Mouse (Mus musculus): ENCODE data around the gene Rexo1. TPM values are rescaled to one million over a fixed set of nuclear protein-coding genes. Genes with fewer than 3 reads are reported as not detected.

Rexo1 gene
- polyA plus RNA-seq, 1 experiment from 2014 or later = 16.7 TPM

DNA sequence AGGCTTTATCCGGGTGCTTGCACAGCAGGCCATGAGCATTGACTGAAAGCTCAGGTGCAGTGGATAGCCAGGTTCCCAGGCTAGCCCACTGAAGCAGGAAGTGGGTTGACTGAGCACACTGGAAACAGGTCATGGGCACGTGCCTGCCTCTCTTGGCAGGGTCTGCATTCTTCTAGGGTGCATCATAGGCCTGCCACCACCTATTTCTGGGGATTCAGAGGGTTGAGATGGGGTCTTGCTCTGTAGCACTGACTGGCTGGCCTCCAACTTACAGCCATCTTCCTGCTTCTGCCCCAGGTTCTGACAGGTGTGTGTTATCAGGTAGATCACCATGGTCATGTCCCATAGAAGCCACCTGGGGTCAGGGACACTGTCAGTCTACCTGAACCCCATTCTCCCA is 43.6 kb upstream of the Rexo1 start:
- WGBS = 92% methylated on average over 2 of the region's 2 CpGs
- H3K9me3 ChIP-seq (replicated peaks; ENCODE audit: control insufficient read depth, low read length) = no peaks in the 10 kb centered on the region
- H3K4me1 ChIP-seq (ENCODE audit: control insufficient read depth, insufficient read depth, low read length) = peaks cover 19% of the 10 kb centered on the region
- peaks cover 24% of the 10 kb centered on the region for H3K36me3 ChIP-seq (ENCODE audit: control insufficient read depth, insufficient read depth, low read length)
- H3K27ac ChIP-seq (ENCODE audit: low read length) = no peak overlapping the region
- no peak for ATAC-seq (ENCODE audit: insufficient read depth, low FRiP score)
- H3K27me3 ChIP-seq (ENCODE audit: control insufficient read depth, insufficient read depth, low read length) = no peaks in the 10 kb centered on the region
- H3K4me2 ChIP-seq (ENCODE audit: low read depth, low read length) = no peak overlapping the region
- no peak overlapping the region for H3K4me3 ChIP-seq (replicated peaks; ENCODE audit: low read length)
- H3K9ac ChIP-seq (ENCODE audit: low read length) = no peak overlapping the region

DNA sequence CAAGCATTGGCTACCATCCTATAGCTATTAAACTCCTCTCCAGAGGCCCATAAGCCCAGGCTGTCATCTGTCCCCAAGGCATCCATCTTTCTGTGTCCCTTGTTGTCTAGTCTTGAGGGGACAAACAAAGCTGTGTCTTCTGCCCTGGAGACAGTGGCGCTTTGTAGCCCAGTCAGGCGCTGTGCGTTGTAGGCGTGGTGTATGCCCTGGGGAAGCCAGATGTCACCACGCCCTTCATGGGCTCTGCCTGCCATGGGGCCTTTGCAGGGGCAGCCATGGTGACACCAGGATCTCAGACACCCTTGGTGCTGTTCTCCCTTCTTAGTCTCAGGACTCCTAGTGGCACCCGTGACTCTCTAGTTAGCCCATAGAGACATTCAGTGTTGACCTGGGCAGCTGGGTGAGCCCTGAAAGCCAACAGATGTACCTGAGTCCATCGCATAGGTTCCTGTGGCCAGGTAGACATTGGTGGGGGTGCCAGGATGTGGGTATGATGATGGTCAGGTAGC is 42.7 kb upstream of the Rexo1 start:
- Histone ChIP-seq H3K4me3 (replicated peaks; ENCODE audit: low read length) (peak overlapping the region; percentile 79), H3K27ac (ENCODE audit: low read length) (peak overlapping the region; percentile 89; the same call in 1 of the 2 replicates), H3K36me3 (ENCODE audit: control insufficient read depth, insufficient read depth, low read length) (peaks cover 21% of the 10 kb centered on the region), H3K9me3 (replicated peaks; ENCODE audit: control insufficient read depth, low read length) (no peaks in the 10 kb centered on the region), H3K27me3 (ENCODE audit: control insufficient read depth, insufficient read depth, low read length) (no peaks in the 10 kb centered on the region), H3K4me1 (ENCODE audit: control insufficient read depth, insufficient read depth, low read length) (peaks cover 19% of the 10 kb centered on the region), H3K9ac (ENCODE audit: low read length) (peak overlapping the region; percentile 84), H3K4me2 (ENCODE audit: low read depth, low read length) (peak overlapping the region; percentile 89)
- no peak for ATAC-seq (ENCODE audit: insufficient read depth, low FRiP score)
- 83% methylated on average over 7 of the region's 7 CpGs for WGBS

GRCm38 (mm10) chr10:80603364-80603763 is 42.0 kb upstream of the Rexo1 start:
- ATAC-seq (ENCODE audit: insufficient read depth, low FRiP score) = no peak
- H3K4me2 ChIP-seq (ENCODE audit: low read depth, low read length) = peak overlapping the region; percentile 89
- no peaks in the 10 kb centered on the region for H3K9me3 ChIP-seq (replicated peaks; ENCODE audit: control insufficient read depth, low read length)
- H3K4me1 ChIP-seq (ENCODE audit: control insufficient read depth, insufficient read depth, low read length) = peaks cover 19% of the 10 kb centered on the region
- no peaks in the 10 kb centered on the region for H3K27me3 ChIP-seq (ENCODE audit: control insufficient read depth, insufficient read depth, low read length)
- peak overlapping the region; percentile 89 for H3K27ac ChIP-seq (ENCODE audit: low read length)
- peak overlapping the region; percentile 84 for H3K9ac ChIP-seq (ENCODE audit: low read length)
- WGBS = 25% methylated on average over 7 of the region's 7 CpGs
- peaks cover 14% of the 10 kb centered on the region for H3K36me3 ChIP-seq (ENCODE audit: control insufficient read depth, insufficient read depth, low read length)
- peak overlapping the region; percentile 79 for H3K4me3 ChIP-seq (replicated peaks; ENCODE audit: low read length)

DNA sequence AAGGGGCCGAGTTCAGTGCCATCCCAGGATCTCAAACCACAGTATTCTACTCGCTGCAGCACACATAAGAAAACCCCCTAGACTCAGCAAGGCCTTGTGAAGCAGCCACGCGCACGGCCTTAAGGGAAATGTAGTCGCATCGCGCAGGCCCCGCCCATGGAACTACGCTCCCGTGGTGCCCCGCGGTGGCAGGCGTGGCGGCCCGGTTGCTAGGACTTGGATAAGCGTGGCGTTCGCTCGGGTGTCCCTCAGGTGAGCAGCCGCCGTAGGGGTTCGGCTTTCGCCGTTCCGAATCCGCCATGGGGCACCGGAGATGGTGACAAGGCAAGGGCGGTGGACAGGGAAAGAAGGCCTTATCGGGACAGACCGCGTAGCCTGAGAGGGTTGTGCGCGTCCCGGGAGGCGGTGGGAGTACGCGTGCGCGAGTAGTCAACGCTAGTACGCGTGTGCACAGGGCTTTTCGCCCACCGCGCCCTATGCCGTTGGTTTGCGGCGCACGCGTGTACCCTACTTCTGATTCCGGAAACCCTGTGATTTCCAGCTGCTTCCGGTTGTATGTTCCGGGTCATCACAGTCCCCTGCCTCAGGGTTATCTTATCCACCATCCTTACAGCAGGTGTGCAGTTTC is 41.5 kb upstream of the Rexo1 start, which contains the start of the genes Scamp4 and Adat3:
Scamp4 (plus strand) TSS at position 175 of the 628 bp plus-strand sequence.
Adat3 (plus strand) TSS at position 183 of the 628 bp plus-strand sequence.
- ATAC-seq (ENCODE audit: insufficient read depth, low FRiP score) = peak; percentile 95
- peak within 1 kb of the TSS; percentile 89 for H3K4me2 ChIP-seq (ENCODE audit: low read depth, low read length)
- H3K27ac ChIP-seq (ENCODE audit: low read length) = peak within 1 kb of the TSS; percentile 89
- WGBS = under 1% methylated on average over 54 of the region's 54 CpGs
- peak within 1 kb of the TSS; percentile 84 for H3K9ac ChIP-seq (ENCODE audit: low read length)
- H3K4me1 ChIP-seq (ENCODE audit: control insufficient read depth, insufficient read depth, low read length) = peaks cover 19% of the 10 kb centered on the region
- H3K27me3 ChIP-seq (ENCODE audit: control insufficient read depth, insufficient read depth, low read length) = no peaks in the 10 kb centered on the region
- H3K9me3 ChIP-seq (replicated peaks; ENCODE audit: control insufficient read depth, low read length) = no peaks in the 10 kb centered on the region
- peak within 1 kb of the TSS; percentile 79 for H3K4me3 ChIP-seq (replicated peaks; ENCODE audit: low read length)
- H3K36me3 ChIP-seq (ENCODE audit: control insufficient read depth, insufficient read depth, low read length) = peaks cover 9% of the 10 kb centered on the region

DNA sequence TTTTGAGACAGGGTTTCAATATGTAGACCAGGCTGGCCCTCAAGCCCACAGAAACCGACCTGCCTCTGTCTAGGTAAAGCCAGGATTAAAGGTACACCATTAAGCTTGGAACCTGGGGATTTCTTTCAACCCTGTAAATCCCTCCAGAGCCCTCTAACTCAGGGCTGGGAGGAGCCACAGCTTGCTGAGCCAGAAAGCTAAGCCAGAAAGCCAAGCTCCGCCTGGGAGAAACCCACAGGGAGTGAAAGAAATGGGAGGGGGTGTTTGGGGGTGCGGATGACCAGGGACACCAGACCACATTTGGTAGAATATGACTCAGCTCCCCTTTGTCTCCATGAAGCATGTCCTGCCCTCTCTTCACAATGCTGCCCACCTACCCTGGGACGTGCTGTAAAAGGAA is 35.0 kb upstream of the Rexo1 start:
- 30% methylated on average over 4 of the region's 4 CpGs for WGBS
- H3K4me3 ChIP-seq (replicated peaks; ENCODE audit: low read length) = no peak overlapping the region
- ATAC-seq (ENCODE audit: insufficient read depth, low FRiP score) = no peak
- H3K27me3 ChIP-seq (ENCODE audit: control insufficient read depth, insufficient read depth, low read length) = no peaks in the 10 kb centered on the region
- 0 out of 2 replicates have a peak, but pooled peaks cover 2% of the 10 kb centered on the region for H3K4me1 ChIP-seq (ENCODE audit: control insufficient read depth, insufficient read depth, low read length)
- H3K9ac ChIP-seq (ENCODE audit: low read length) = no peak overlapping the region
- H3K4me2 ChIP-seq (ENCODE audit: low read depth, low read length) = no peak overlapping the region
- no peaks in the 10 kb centered on the region for H3K9me3 ChIP-seq (replicated peaks; ENCODE audit: control insufficient read depth, low read length)
- H3K27ac ChIP-seq (ENCODE audit: low read length) = peak overlapping the region; percentile 18
- H3K36me3 ChIP-seq (ENCODE audit: control insufficient read depth, insufficient read depth, low read length) = no peaks in the 10 kb centered on the region

DNA sequence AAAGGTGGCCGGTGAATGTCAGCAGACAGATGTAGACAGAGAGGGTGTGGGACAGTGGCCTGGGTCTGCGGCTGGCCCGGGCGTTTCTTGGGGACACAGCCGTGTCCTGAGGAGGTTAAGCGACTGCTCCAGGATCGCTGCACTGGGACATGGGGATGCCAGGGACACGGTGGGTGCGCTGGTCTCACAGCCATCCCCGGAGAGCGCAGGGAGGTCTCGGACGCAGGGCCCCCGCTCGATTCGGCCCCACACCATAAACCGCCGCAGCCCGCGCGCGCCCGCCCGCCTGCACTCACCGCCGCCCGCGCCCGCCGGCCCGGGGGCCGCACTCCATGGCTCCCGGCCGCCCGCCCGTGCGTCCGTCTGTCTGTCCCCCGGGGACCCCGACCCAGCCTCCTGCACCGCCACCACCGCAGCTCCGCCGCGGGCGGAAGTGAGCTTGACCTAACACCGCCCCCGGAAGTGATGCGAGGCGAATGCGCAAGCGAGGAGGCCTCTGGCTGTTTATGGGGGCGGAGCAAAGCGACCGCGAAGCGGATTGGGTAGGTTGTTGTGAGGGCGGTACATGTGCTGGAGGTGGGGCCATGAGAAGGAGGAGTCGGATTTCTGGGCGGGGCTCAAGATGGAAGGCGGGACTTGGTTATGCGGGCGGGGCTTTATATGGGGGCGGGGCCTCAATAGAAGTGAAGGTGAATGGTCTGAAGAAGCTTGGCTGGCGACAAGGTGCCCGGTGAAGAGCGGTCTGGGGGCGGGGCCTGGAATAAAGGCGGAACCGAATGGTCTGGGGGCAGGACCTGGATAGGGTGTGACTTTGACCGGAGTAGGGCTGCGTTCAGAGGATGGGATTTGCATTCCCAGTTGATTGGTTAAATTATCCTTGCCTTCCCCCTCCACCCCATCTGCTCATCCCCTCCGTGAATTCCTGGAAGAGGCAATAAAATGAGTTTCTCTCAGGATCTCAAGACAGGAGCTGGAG is 28.8 kb upstream of the Rexo1 start, which contains the start of gene Abhd17a:
Abhd17a (minus strand) TSS at position 463 of the 976 bp plus-strand sequence.
- Histone ChIP-seq H3K27ac (ENCODE audit: low read length) (peak within 1 kb of the TSS; percentile 79), H3K9ac (ENCODE audit: low read length) (peak within 1 kb of the TSS; percentile 96), H3K9me3 (replicated peaks; ENCODE audit: control insufficient read depth, low read length) (no peaks in the 10 kb centered on the region), H3K27me3 (ENCODE audit: control insufficient read depth, insufficient read depth, low read length) (no peaks in the 10 kb centered on the region), H3K4me3 (replicated peaks; ENCODE audit: low read length) (peak within 1 kb of the TSS; percentile 91), H3K4me2 (ENCODE audit: low read depth, low read length) (peak within 1 kb of the TSS; percentile 94), H3K4me1 (ENCODE audit: control insufficient read depth, insufficient read depth, low read length) (peaks cover 24% of the 10 kb centered on the region), H3K36me3 (ENCODE audit: control insufficient read depth, insufficient read depth, low read length) (no peaks in the 10 kb centered on the region)
- ATAC-seq (ENCODE audit: insufficient read depth, low FRiP score) = peak; percentile 96
- WGBS = under 1% methylated on average over 73 of the region's 73 CpGs

GRCm38 (mm10) chr10:80589127-80589878 is 27.9 kb upstream of the Rexo1 start:
- Histone ChIP-seq H3K9me3 (replicated peaks; ENCODE audit: control insufficient read depth, low read length) (no peaks in the 10 kb centered on the region), H3K4me3 (replicated peaks; ENCODE audit: low read length) (peak overlapping the region; percentile 91), H3K9ac (ENCODE audit: low read length) (peak overlapping the region; percentile 96), H3K27me3 (ENCODE audit: control insufficient read depth, insufficient read depth, low read length) (no peaks in the 10 kb centered on the region), H3K4me1 (ENCODE audit: control insufficient read depth, insufficient read depth, low read length) (peaks cover 25% of the 10 kb centered on the region), H3K36me3 (ENCODE audit: control insufficient read depth, insufficient read depth, low read length) (no peaks in the 10 kb centered on the region), H3K27ac (ENCODE audit: low read length) (peak overlapping the region; percentile 79), H3K4me2 (ENCODE audit: low read depth, low read length) (peak overlapping the region; percentile 94)
- ATAC-seq (ENCODE audit: insufficient read depth, low FRiP score) = no peak
- 11% methylated on average over 12 of the region's 12 CpGs for WGBS

DNA sequence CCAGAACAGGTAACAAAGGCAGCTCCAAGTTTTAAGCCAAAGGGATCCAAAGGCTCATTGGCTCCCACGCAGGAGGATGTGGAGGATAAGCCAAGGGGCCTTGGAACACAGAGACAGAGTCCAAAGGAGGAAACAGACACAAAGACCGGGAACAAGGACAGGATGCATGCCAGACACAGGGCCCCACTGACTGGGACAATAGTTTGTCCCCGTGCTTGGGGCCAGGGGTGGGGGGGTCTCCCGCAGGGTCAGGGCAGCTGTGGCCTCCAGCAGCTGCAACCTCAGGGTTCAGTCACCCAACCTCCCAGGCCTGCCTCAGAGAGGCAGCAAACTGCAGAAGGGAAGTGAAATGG is 25.9 kb upstream of the Rexo1 start:
- no peak for ATAC-seq (ENCODE audit: insufficient read depth, low FRiP score)
- 40% methylated on average over 4 of the region's 4 CpGs for WGBS
- H3K4me3 ChIP-seq (replicated peaks; ENCODE audit: low read length) = no peak overlapping the region
- no peak overlapping the region for H3K4me2 ChIP-seq (ENCODE audit: low read depth, low read length)
- H3K9ac ChIP-seq (ENCODE audit: low read length) = peak overlapping the region; percentile 52
- H3K27ac ChIP-seq (ENCODE audit: low read length) = peak overlapping the region; percentile 68
- H3K4me1 ChIP-seq (ENCODE audit: control insufficient read depth, insufficient read depth, low read length) = peaks cover 26% of the 10 kb centered on the region
- no peaks in the 10 kb centered on the region for H3K36me3 ChIP-seq (ENCODE audit: control insufficient read depth, insufficient read depth, low read length)
- no peaks in the 10 kb centered on the region for H3K27me3 ChIP-seq (ENCODE audit: control insufficient read depth, insufficient read depth, low read length)
- H3K9me3 ChIP-seq (replicated peaks; ENCODE audit: control insufficient read depth, low read length) = no peaks in the 10 kb centered on the region

Measured in stomach, embryonic 16.5 days (tissue).